Mouse (Mus musculus) CH12.LX (cell line): Measurements from ENCODE around the gene Sh3rf3. TPM values are rescaled to one million over a fixed set of nuclear protein-coding genes. Genes with fewer than 3 reads are reported as not detected.

Experiments
- DNase-seq: peaks from one replicate; pipeline ENCODE4 v3.0.0-alpha.2; 2013; ENCODE audit errors: extremely low read depth
- H3K27ac ChIP-seq: 2 replicates; pipeline ENCODE4 v1.5.1; 2012; ENCODE audit warnings: low read depth, mild to moderate bottlenecking, control low read depth, moderate library complexity; ENCODE audit not compliant: insufficient read depth
- H3K27me3 ChIP-seq: replicated peaks from 2 replicates; pipeline ENCODE3; 2012; ENCODE audit warnings: inconsistent platforms
- H3K36me3 ChIP-seq, 2 experiments: replicated peaks in 1 of 2; 2 replicates each; pipeline versions ENCODE3 to v1.6.1; 2012; ENCODE audit warnings: inconsistent platforms in 1 of 2, low read length in 1 of 2, mild to moderate bottlenecking in 1 of 2, mixed read lengths in 1 of 2, moderate library complexity in 1 of 2; ENCODE audit not compliant: control insufficient read depth in 1 of 2, insufficient read depth in 1 of 2
- H3K4me1 ChIP-seq, 2 experiments: 2 replicates each; pipeline ENCODE4 v1.6.1; 2012; ENCODE audit warnings: inconsistent platforms in 1 of 2, moderate library complexity in 1 of 2; ENCODE audit not compliant: insufficient read depth in 2 of 2, control insufficient read depth in 1 of 2
- H3K4me2 ChIP-seq: 2 replicates; pipeline ENCODE4 v1.6.1; 2012; ENCODE audit warnings: low read depth, mild to moderate bottlenecking, control low read depth; ENCODE audit not compliant: poor library complexity, insufficient read depth, severe bottlenecking
- H3K4me3 ChIP-seq, 3 experiments: fragments of 150-350 bp in 1 of 3; sonication (generic) in 1 of 3; replicated peaks in 1 of 3; 2 replicates each; pipeline versions ENCODE3 to v1.5.1; 2011 to 2012; ENCODE audit warnings: low read depth in 2 of 3, low read length in 2 of 3, mild to moderate bottlenecking in 2 of 3, moderate library complexity in 2 of 3, control low read depth in 1 of 3, improper control_type of control experiment in 1 of 3, inconsistent platforms in 1 of 3, mixed read lengths in 1 of 3; ENCODE audit not compliant: poor library complexity in 1 of 3
- H3K79me2 ChIP-seq: replicated peaks from 2 replicates; pipeline ENCODE4 v1.6.1; 2012; ENCODE audit warnings: mild to moderate bottlenecking, moderate library complexity; ENCODE audit not compliant: control insufficient read depth, poor library complexity, insufficient read depth, severe bottlenecking; ENCODE audit errors: extremely low read depth
- H3K9ac ChIP-seq: 2 replicates; pipeline ENCODE4 v1.6.1; 2012; ENCODE audit warnings: low read depth, mild to moderate bottlenecking, control low read depth, moderate library complexity; ENCODE audit not compliant: insufficient read depth
- H3K9me3 ChIP-seq: replicated peaks from 2 replicates; pipeline ENCODE3; 2012; ENCODE audit warnings: low read length, inconsistent platforms, mixed read lengths
- BHLHE40 ChIP-seq: IDR thresholded peaks from 2 replicates; pipeline ENCODE4 v1.6.1; 2011; ENCODE audit warnings: mild to moderate bottlenecking, low read depth, low read length, improper control_type of control experiment
- CHD1 ChIP-seq: IDR thresholded peaks from 2 replicates; pipeline ENCODE4 v1.6.1; 2012; ENCODE audit warnings: low read depth, low read length, improper control_type of control experiment, inconsistent platforms
- CTCF ChIP-seq, 2 experiments: IDR thresholded peaks in 1 of 2; conservative IDR thresholded peaks in 1 of 2; 2 replicates each; pipeline ENCODE4 v1.5.1; 2011 to 2012; ENCODE audit warnings: low read depth in 2 of 2, low read length in 2 of 2, improper control_type of control experiment in 1 of 2, inconsistent platforms in 1 of 2, mild to moderate bottlenecking in 1 of 2, moderate library complexity in 1 of 2
- ELF1 ChIP-seq: IDR thresholded peaks from 2 replicates; pipeline ENCODE4 v1.6.1; 2014; ENCODE audit warnings: low read depth, mild to moderate bottlenecking, inconsistent platforms, low read length, improper control_type of control experiment
- EP300 ChIP-seq: IDR thresholded peaks from 2 replicates; pipeline ENCODE4 v1.6.1; 2011; ENCODE audit warnings: low read length, improper control_type of control experiment
- GABPA ChIP-seq: IDR thresholded peaks from 2 replicates; pipeline ENCODE4 v1.6.1; 2012; ENCODE audit warnings: low read depth, low read length, improper control_type of control experiment, inconsistent platforms; ENCODE audit not compliant: insufficient replicate concordance
- HCFC1 ChIP-seq: IDR thresholded peaks from 2 replicates; pipeline ENCODE4 v1.6.1; 2012; ENCODE audit warnings: low read depth, mild to moderate bottlenecking, inconsistent platforms, low read length, improper control_type of control experiment
- JUN ChIP-seq: IDR thresholded peaks from 2 replicates; pipeline ENCODE4 v1.6.1; 2011; ENCODE audit warnings: low read depth, mild to moderate bottlenecking, low read length, improper control_type of control experiment, moderate library complexity; ENCODE audit not compliant: insufficient read depth
- MAZ ChIP-seq: IDR thresholded peaks from 2 replicates; pipeline ENCODE4 v1.6.1; 2012; ENCODE audit warnings: low read depth, mild to moderate bottlenecking, inconsistent platforms, low read length, improper control_type of control experiment, moderate library complexity
- MEF2A ChIP-seq: IDR thresholded peaks from 2 replicates; pipeline ENCODE4 v1.6.1; 2014; ENCODE audit warnings: low read depth, mild to moderate bottlenecking, inconsistent platforms, low read length, improper control_type of control experiment, borderline replicate concordance
- MYC ChIP-seq: IDR thresholded peaks from 2 replicates; pipeline ENCODE4 v1.6.1; 2011; ENCODE audit warnings: low read depth, mild to moderate bottlenecking, improper control_type of control experiment, low read length
- NRF1 ChIP-seq: IDR thresholded peaks from 2 replicates; pipeline ENCODE4 v1.6.1; 2014; ENCODE audit warnings: low read depth, mild to moderate bottlenecking, inconsistent platforms, low read length, improper control_type of control experiment, moderate library complexity
- PAX5 ChIP-seq: IDR thresholded peaks from 2 replicates; pipeline ENCODE4 v1.6.1; 2012; ENCODE audit warnings: low read length, inconsistent platforms, mixed read lengths
- POLR2A ChIP-seq: IDR thresholded peaks from 2 replicates; pipeline ENCODE4 v1.6.1; 2011; ENCODE audit warnings: low read depth, mild to moderate bottlenecking, improper control_type of control experiment, low read length
- POLR2AphosphoS2 ChIP-seq: IDR thresholded peaks from 2 replicates; pipeline ENCODE4 v1.6.1; 2011; ENCODE audit warnings: low read depth, low read length, improper control_type of control experiment
- RAD21 ChIP-seq: IDR thresholded peaks from 2 replicates; pipeline ENCODE4 v1.6.1; 2011; ENCODE audit warnings: low read depth, mild to moderate bottlenecking, low read length, improper control_type of control experiment, moderate library complexity
- SIN3A ChIP-seq: IDR thresholded peaks from 2 replicates; pipeline ENCODE4 v1.6.1; 2012; ENCODE audit warnings: low read length, improper control_type of control experiment, inconsistent platforms
- SMC3 ChIP-seq: IDR thresholded peaks from 2 replicates; pipeline ENCODE4 v1.6.1; 2011; ENCODE audit warnings: low read depth, low read length, improper control_type of control experiment
- TCF12 ChIP-seq: IDR thresholded peaks from 2 replicates; pipeline ENCODE4 v1.6.1; 2014; ENCODE audit warnings: low read depth, mild to moderate bottlenecking, inconsistent platforms, low read length, improper control_type of control experiment
- UBTF ChIP-seq: IDR thresholded peaks from 2 replicates; pipeline ENCODE4 v1.6.1; 2012; ENCODE audit warnings: low read depth, mild to moderate bottlenecking, inconsistent platforms, low read length, improper control_type of control experiment, moderate library complexity
- USF1 ChIP-seq: IDR thresholded peaks from 2 replicates; pipeline ENCODE4 v1.6.1; 2014; ENCODE audit warnings: low read depth, mild to moderate bottlenecking, inconsistent platforms, low read length, improper control_type of control experiment
- USF2 ChIP-seq: conservative IDR thresholded peaks from 2 replicates; pipeline ENCODE4 v1.6.1; 2011; ENCODE audit warnings: low read depth, low read length, improper control_type of control experiment
- ZKSCAN1 ChIP-seq: IDR thresholded peaks from 2 replicates; pipeline ENCODE4 v1.6.1; 2012; ENCODE audit warnings: low read depth, inconsistent platforms, low read length, improper control_type of control experiment, borderline replicate concordance
- ZNF384 ChIP-seq: IDR thresholded peaks from 2 replicates; pipeline ENCODE4 v1.6.1; 2012; ENCODE audit warnings: low read depth, low read length, improper control_type of control experiment, inconsistent platforms
- dilution Hi-C: fragments of 300-500 bp; cut with MboI; formaldehyde crosslinking; loops from 2 replicates; pipeline ENCODE4 v1.14.3; 2020; ENCODE audit warnings: low sequenced_read_pairs; ENCODE audit not compliant: extremely low pct_unique_long_range_greater_than_20kb, extremely low pct_ligation_motif_present
- in situ Hi-C: fragments of 300-500 bp; cut with MboI; formaldehyde crosslinking; loops from 3 replicates; pipeline ENCODE4 v1.14.3; 2019; ENCODE audit warnings: low sequenced_read_pairs, low pct_ligation_motif_present, low pct_unique_long_range_greater_than_20kb, mixed read lengths
- polyA plus RNA-seq: library from polyadenylated mRNA; unstranded; fragments of >175 nt; gene quantifications from 2 replicates; pipeline ENCODE4 v1.2.1, GENCODE M21; 2012; ENCODE audit warnings: low read depth; ENCODE audit not compliant: insufficient read length
- total RNA-seq, 2 experiments: library from RNA; depleted of rRNA; stranded (reverse); fragments of 300-350 nt in 1 of 2; fragments of >200 nt in 1 of 2; gene quantifications; 2 replicates each; pipeline ENCODE4 v1.2.3; 2012 to 2014

The Sh3rf3 gene
- total and polyA plus RNA-seq, 3 experiments = 0.13 to 0.64 TPM; not detected in 1

GRCm38 (mm10) chr10:58810181-58810580, 3.0 kb upstream of the Sh3rf3 start:
- Histone ChIP-seq H3K4me2 (no peak overlapping the region), H3K36me3 (no peaks in the 10 kb centered on the region), H3K27me3 (peaks cover 43% of the 10 kb centered on the region)

GRCm38 (mm10) chr10:58812210-58813080, 714 bp upstream of the Sh3rf3 start:
- Histone ChIP-seq H3K27me3 (peaks cover 37% of the 10 kb centered on the region), H3K27ac (no peak overlapping the region), H3K9me3 (peaks cover 16% of the 10 kb centered on the region), H3K36me3 (no peaks in the 10 kb centered on the region), H3K79me2 (no peaks in the 10 kb centered on the region), H3K4me3 (peak overlapping the region in 1 of 3 experiments; percentile 34), H3K4me2 (peak overlapping the region; percentile 76; the same call in 1 of the 2 replicates), H3K4me1 (no peaks in the 10 kb centered on the region), H3K9ac (no peak overlapping the region)
- DNase-seq = peak; percentile 43
- TF ChIP-seq RAD21 = peak; percentile 64
- no peak for TF ChIP-seq MYC
- peak in 1 of 2 experiments; percentile 77; a peak in 2 of 4 replicates for TF ChIP-seq CTCF (conservative IDR thresholded peaks at IDR 0.05 in 1 of 2, IDR thresholded peaks at IDR 0.05 in 1 of 2; ENCODE audit: low read depth in 2 of 2, low read length in 2 of 2)
- peak; percentile 68 for TF ChIP-seq SMC3
- in situ Hi-C loops = loop anchor here (25.0 kb wide), 2 partner anchors 200 to 475 kb away; no protein-coding TSS in a partner anchor
- dilution Hi-C loops = no loop called here

More at GRCm38 (mm10) chr10:58810181-58810580, 3.0 kb upstream of the Sh3rf3 start:
- dilution Hi-C loops = no loop called here
- TF ChIP-seq EP300 (no peak), ZKSCAN1 (no peak), CHD1 (no peak), POLR2AphosphoS2 (no peak), PAX5 (no peak)
- Histone ChIP-seq H3K27ac (no peak overlapping the region), H3K4me3 (no peak overlapping the region), H3K9me3 (peaks cover 16% of the 10 kb centered on the region), H3K4me1 (no peaks in the 10 kb centered on the region), H3K79me2 (no peaks in the 10 kb centered on the region), H3K9ac (no peak overlapping the region)
- DNase-seq = no peak
- in situ Hi-C loops = loop anchor here (25.0 kb wide), 2 partner anchors 202 to 477 kb away; no protein-coding TSS in a partner anchor

GRCm38 (mm10) chr10:58813801-58814191, 637 bp downstream of the Sh3rf3 start:
- in situ Hi-C loops = loop anchor here (25.0 kb wide), 2 partner anchors 199 to 474 kb away; no protein-coding TSS in a partner anchor
- H3K4me1 ChIP-seq = no peaks in the 10 kb centered on the region
- dilution Hi-C loops = no loop called here
- no peak for DNase-seq
- no peak overlapping the region for H3K4me2 ChIP-seq
- no peak overlapping the region for H3K9ac ChIP-seq
- peaks cover 16% of the 10 kb centered on the region for H3K9me3 ChIP-seq
- peaks cover 30% of the 10 kb centered on the region for H3K27me3 ChIP-seq
- no peaks in the 10 kb centered on the region for H3K79me2 ChIP-seq
- no peaks in the 10 kb centered on the region for H3K36me3 ChIP-seq
- H3K27ac ChIP-seq = no peak overlapping the region
- H3K4me3 ChIP-seq = no peak overlapping the region
- TF ChIP-seq ZNF384 (no peak), PAX5 (no peak), USF2 (no peak), HCFC1 (no peak), MEF2A (no peak), UBTF (no peak), GABPA (no peak), BHLHE40 (no peak), CTCF (conservative IDR thresholded peaks at IDR 0.05 in 1 of 2, IDR thresholded peaks at IDR 0.05 in 1 of 2; ENCODE audit: low read depth in 2 of 2, low read length in 2 of 2) (no peak), NRF1 (no peak), MAZ (no peak), USF1 (no peak), TCF12 (no peak), JUN (no peak), ELF1 (no peak), SMC3 (no peak), SIN3A (no peak), POLR2A (no peak)
